Mouse (Mus musculus): ENCODE data around the gene Ifitm3. TPM values are rescaled to one million over a fixed set of nuclear protein-coding genes. Genes with fewer than 3 reads are reported as not detected.
"Not testable (repeated sequence)": the region's sequence is repeated elsewhere in the genome, so short reads cannot be mapped to it uniquely, and the experiment has no call there.

The Ifitm3 gene
- polyA plus RNA-seq, 1 experiment from 2014 or later, result 596 TPM

DNA sequence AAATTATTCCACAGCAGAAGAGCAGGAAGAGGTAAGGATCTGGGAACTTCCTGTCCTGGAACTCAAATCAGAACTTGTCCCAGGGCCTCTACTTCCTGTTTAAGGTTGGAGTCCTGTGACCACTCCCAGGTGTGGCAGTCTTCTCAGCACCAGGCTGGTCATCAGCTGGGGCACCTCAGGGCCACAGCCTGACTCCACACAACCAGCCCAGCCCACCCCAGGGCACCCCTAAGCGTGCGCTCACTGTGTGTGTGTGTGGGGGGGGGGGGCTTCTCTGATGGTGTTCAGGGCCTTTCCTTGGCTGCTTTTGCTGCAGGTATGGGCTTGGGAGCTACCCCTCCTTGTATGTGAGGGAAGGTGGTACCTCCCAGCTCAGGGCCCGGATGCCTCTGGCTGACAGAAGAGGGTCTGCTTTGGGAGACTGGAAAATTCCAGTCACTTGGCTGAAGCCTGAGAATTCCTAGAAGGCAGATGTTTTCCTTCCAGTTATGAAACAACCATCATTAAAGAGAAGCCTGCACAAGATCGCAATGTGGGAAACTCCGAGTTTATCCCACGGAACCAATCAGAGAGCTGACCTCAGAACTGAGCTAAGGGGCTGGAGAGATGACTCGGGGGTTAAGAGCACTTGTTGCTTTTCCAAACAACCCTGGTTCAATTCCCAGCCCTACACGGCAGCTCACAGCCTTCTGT lies 38.9 kb downstream of the Ifitm3 start:
- Histone ChIP-seq H3K4me3 (ENCODE audit: inconsistent target) (no peak overlapping the region), H3K27ac (no peak overlapping the region), H3K79me2 (ENCODE audit: inconsistent target) (no peaks in the 10 kb centered on the region), H3K36me3 (ENCODE audit: inconsistent target) (no peaks in the 10 kb centered on the region)
- 95% methylated on average over 8 of the region's 8 CpGs for WGBS (ENCODE audit: missing documents)

DNA sequence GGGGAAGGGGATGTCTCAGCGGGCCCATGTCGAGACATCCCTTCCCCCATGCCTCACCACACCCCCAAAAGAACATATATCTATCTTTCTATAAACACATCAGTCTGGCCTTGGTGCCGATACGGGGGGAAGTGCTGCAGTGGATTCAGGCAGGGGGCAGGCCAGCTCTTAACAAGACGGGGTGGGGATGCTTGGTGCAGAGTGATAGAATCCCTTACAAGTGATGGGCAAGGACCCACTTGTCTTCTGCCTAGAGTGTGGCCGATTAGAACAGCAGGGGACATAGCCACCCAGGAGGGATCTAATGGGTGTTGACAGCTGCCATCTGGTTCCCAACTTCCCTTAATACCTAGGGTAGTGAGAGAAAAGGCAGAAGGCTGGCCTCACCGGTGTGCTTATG lies 39.6 kb downstream of the Ifitm3 start:
- H3K27ac ChIP-seq, result no peak overlapping the region
- H3K4me3 ChIP-seq (ENCODE audit: inconsistent target), result no peak overlapping the region
- H3K79me2 ChIP-seq (ENCODE audit: inconsistent target), result no peaks in the 10 kb centered on the region
- WGBS (ENCODE audit: missing documents), result 52% methylated on average over 7 of the region's 7 CpGs
- no peaks in the 10 kb centered on the region for H3K36me3 ChIP-seq (ENCODE audit: inconsistent target)

DNA sequence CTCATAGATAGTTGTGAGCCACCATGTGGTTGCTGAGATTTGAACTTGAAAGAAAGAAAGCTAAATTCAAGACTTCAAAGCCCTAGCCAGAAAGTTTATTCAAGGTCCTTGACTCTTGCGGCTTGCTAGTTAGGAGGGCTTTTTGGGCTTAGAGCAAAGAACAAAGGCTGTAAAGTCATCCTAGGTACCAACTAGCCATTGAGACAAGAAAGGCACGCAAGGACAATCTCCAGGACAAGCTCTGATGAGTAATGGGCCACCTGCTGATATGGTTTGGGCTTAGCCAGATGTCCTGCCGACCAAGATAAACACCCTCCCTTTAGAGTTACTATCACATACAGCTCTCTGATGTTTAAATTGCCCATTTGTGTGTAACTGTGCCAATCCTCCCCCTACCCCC lies 41.9 kb downstream of the Ifitm3 start:
- WGBS (ENCODE audit: missing documents), result 54% methylated on average over 3 of the region's 3 CpGs
- H3K4me3 ChIP-seq (ENCODE audit: inconsistent target); H3K36me3 ChIP-seq (ENCODE audit: inconsistent target); H3K27ac ChIP-seq; H3K79me2 ChIP-seq (ENCODE audit: inconsistent target): not testable (repeated sequence)

DNA sequence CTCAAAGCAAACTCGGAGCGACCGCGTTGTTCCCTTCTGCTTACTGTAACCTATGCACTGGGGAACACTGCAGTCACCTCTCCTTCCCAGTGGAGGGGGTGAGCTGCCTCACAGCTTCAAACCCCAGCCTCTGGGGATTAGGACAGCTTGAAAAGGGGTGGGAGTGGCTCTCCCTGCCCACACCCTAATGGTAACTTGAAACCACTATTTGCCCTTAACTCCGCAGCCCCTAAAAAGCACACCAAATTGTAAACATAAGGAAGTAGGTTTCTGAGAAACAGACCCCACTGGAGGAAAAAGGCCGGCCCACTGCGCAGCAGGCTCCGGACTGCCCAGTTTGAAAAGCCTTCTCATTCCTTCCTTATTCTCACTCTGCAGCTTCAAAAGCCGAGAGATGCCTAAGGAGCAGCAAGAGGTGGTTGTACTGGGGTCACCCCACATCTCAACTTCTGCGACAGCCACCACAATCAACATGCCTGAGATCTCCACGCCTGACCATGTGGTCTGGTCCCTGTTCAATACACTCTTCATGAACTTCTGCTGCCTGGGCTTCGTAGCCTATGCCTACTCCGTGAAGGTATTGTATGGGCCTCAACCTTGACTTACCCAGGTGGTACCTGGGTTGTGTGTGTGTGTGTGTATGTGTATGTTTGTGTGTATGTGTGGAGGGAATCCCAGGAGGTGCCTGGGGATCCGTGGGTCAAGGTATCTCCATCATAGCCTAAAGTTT lies 42.5 kb downstream of the Ifitm3 start:
- Histone ChIP-seq H3K79me2 (ENCODE audit: inconsistent target) (no peaks in the 10 kb centered on the region), H3K36me3 (ENCODE audit: inconsistent target) (no peaks in the 10 kb centered on the region), H3K4me3 (ENCODE audit: inconsistent target) (no peak overlapping the region), H3K27ac (no peak overlapping the region)
- 28% methylated on average over 11 of the region's 14 CpGs for WGBS (ENCODE audit: missing documents)

DNA sequence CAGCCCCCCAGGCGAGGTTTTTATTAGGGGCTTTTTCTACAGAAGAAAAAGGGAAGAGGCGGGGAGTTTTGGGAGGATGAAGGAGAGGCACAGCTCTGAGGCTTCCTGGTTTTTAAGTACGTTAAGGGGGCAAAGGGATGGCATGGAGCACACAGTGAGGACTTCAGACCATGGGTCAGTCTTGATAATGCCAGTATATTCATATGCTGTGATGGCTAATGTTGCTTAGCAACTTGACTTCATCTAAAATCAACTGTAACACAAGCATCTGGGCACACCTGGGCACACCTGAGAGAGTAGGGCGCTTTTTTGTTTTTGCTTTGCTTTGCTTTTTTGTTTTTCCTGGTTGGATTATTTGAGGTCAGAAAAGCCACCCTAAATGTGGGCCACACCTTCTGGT lies 43.6 kb downstream of the Ifitm3 start, which contains the start of gene Ifitm1:
Gene Ifitm1 (plus strand): TSS at position 301 of the 400 bp plus-strand sequence.
- H3K36me3 ChIP-seq (ENCODE audit: inconsistent target), result no peaks in the 10 kb centered on the region
- H3K79me2 ChIP-seq (ENCODE audit: inconsistent target), result no peaks in the 10 kb centered on the region
- 87% methylated on average over 4 of the region's 4 CpGs for WGBS (ENCODE audit: missing documents)
- no peak within 1 kb of the TSS for H3K4me3 ChIP-seq (ENCODE audit: inconsistent target)
- no peak within 1 kb of the TSS for H3K27ac ChIP-seq

DNA sequence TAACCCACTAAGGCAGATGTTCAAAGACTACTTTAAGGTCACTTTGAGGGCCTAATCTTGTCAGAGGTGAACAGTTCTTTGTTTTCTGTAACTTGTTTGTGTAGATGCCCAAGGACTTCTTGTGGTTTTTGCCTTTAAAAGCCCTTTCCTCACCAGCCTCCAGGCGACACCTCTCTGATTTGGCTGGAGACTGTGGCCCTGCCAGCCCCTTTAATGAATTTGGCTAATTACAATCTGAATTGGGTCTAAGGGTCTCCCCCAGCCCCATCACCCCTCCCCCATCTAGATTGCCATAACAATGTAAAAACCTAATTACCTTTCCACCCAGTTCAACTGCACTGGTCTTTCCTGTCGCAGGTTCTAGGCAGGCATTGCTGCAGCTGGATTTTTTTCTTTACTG lies 47.8 kb downstream of the Ifitm3 start:
- H3K36me3 ChIP-seq (ENCODE audit: inconsistent target), result no peaks in the 10 kb centered on the region
- no peak overlapping the region for H3K27ac ChIP-seq
- H3K4me3 ChIP-seq (ENCODE audit: inconsistent target), result no peak overlapping the region
- no peaks in the 10 kb centered on the region for H3K79me2 ChIP-seq (ENCODE audit: inconsistent target)
- WGBS (ENCODE audit: missing documents), result 95% methylated on average over 2 of the region's 2 CpGs

DNA sequence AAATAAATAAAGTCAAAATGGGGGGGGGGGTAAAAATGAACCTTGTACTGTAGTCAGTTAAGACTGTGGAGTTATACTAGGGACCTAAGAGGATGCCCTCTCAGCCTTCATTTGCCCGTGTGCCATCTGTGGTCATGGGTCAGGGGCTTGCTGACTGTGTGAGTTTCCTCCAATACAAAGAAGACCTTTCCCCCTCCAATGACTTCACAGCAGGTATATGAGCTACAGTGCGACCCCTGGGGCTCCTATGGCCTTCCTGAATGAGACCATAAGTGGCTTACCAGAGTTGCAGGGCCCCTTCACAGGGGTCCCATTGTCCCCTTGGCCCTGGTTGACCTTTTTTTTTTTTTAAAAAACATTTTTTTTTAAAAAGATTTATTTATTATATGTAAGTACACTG lies 49.2 kb downstream of the Ifitm3 start:
- no peaks in the 10 kb centered on the region for H3K36me3 ChIP-seq (ENCODE audit: inconsistent target)
- no peaks in the 10 kb centered on the region for H3K79me2 ChIP-seq (ENCODE audit: inconsistent target)
- WGBS (ENCODE audit: missing documents), result 94% methylated on average over 2 of the region's 2 CpGs
- H3K27ac ChIP-seq, result no peak overlapping the region
- no peak overlapping the region for H3K4me3 ChIP-seq (ENCODE audit: inconsistent target)

DNA sequence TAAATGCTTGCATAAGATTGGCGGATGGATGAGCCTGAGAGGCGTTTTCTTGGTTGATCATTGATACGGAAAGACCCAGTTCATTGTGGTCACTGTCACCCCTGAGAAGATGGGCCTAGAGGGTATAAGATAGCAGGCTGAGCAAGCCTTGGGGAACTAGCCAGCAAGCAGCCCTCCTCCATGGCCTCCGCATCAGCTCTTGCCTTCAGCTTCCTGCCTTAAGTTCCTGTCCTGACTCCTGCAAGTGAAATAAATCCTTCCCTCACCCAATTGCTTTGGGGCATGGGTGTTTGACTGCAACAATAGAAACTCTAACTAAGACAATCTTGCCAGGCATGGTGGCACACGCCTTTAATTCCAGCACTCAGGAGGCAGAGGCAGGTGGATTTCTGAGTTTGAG lies 50.5 kb downstream of the Ifitm3 start:
- peaks cover 10% of the 10 kb centered on the region for H3K79me2 ChIP-seq (ENCODE audit: inconsistent target)
- no peaks in the 10 kb centered on the region for H3K36me3 ChIP-seq (ENCODE audit: inconsistent target)
- WGBS (ENCODE audit: missing documents), result 88% methylated on average over 5 of the region's 5 CpGs
- H3K4me3 ChIP-seq (ENCODE audit: inconsistent target), result no peak overlapping the region
- H3K27ac ChIP-seq, result no peak overlapping the region

Other genes with a start within 250 kb of the Ifitm3 start
- gene Cyp2e1, start 247.0 kb downstream of the Ifitm3 start, polyA plus RNA-seq (2018), result not detected in 3 replicates
- gene Syce1, start 222.9 kb downstream of the Ifitm3 start, polyA plus RNA-seq (2018), result 0.50 to 0.64 TPM in 2 of 3 replicates, not detected in the other
- 0.17 to 0.31 TPM (median 0.19 TPM) in 3 replicates for gene Zfp941, start 188.6 kb downstream of the Ifitm3 start, polyA plus RNA-seq (2018)
- gene Urah, start 175.8 kb downstream of the Ifitm3 start, polyA plus RNA-seq (2018), result not detected in 3 replicates
- not detected in 3 replicates for gene Scgb1c1, start 165.2 kb downstream of the Ifitm3 start, polyA plus RNA-seq (2018)
- not detected in 3 replicates for gene Odf3, start 163.0 kb downstream of the Ifitm3 start, polyA plus RNA-seq (2018)
- gene Gm45785, start 154.4 kb downstream of the Ifitm3 start, polyA plus RNA-seq (2018), result not detected in 3 replicates
- 18.7 to 48.4 TPM (median 41.3 TPM) in 3 replicates for gene Ric8a, start 153.8 kb downstream of the Ifitm3 start, polyA plus RNA-seq (2018)
- gene Bet1l, start 153.2 kb downstream of the Ifitm3 start, polyA plus RNA-seq (2018), result 8.0 to 19.0 TPM (median 14.4 TPM) in 3 replicates
- gene Psmd13, start 128.8 kb downstream of the Ifitm3 start, polyA plus RNA-seq (2018), result 77.6 to 104 TPM (median 78.6 TPM) in 3 replicates
- gene Sirt3, start 128.5 kb downstream of the Ifitm3 start, polyA plus RNA-seq (2018), result 4.8 to 16.9 TPM (median 7.6 TPM) in 3 replicates
- not detected in 3 replicates for gene Cox8b, start 110.3 kb downstream of the Ifitm3 start, polyA plus RNA-seq (2018)
- gene Nlrp6, start 89.9 kb downstream of the Ifitm3 start, polyA plus RNA-seq (2018), result not detected in 3 replicates
- 6.3 to 9.2 TPM (median 7.2 TPM) in 3 replicates for gene Pgghg, start 69.4 kb downstream of the Ifitm3 start, polyA plus RNA-seq (2018)
- 0.30 to 1.0 TPM in 2 of 3 replicates, not detected in the other for gene Ifitm5, start 60.5 kb downstream of the Ifitm3 start, polyA plus RNA-seq (2018)
- 0.87 TPM in 1 of 3 replicates, not detected in the others for gene Gm45717, start 54.8 kb downstream of the Ifitm3 start, polyA plus RNA-seq (2018)
- gene Ifitm2, start 54.8 kb downstream of the Ifitm3 start, polyA plus RNA-seq (2018), result 471 to 1,093 TPM (median 749 TPM) in 3 replicates
- 4.7 to 18.2 TPM (median 4.8 TPM) in 3 replicates for gene Ifitm1, start 43.5 kb downstream of the Ifitm3 start, polyA plus RNA-seq (2018)
- 4.1 to 21.4 TPM (median 7.4 TPM) in 3 replicates for gene Ifitm6, start 7.2 kb upstream of the Ifitm3 start, polyA plus RNA-seq (2018)
- not detected in 3 replicates for gene Gm17387, start 18.4 kb upstream of the Ifitm3 start, polyA plus RNA-seq (2018)
- not detected in 3 replicates for gene B4galnt4, start 50.3 kb upstream of the Ifitm3 start, polyA plus RNA-seq (2018)
- gene Pkp3, start 67.4 kb upstream of the Ifitm3 start, polyA plus RNA-seq (2018), result not detected in 3 replicates
- gene Sigirr, start 89.8 kb upstream of the Ifitm3 start, polyA plus RNA-seq (2018), result 0.50 to 2.0 TPM (median 0.58 TPM) in 3 replicates
- not detected in 3 replicates for gene Ano9, start 107.0 kb upstream of the Ifitm3 start, polyA plus RNA-seq (2018)
- gene Ptdss2, start 111.6 kb upstream of the Ifitm3 start, polyA plus RNA-seq (2018), result 12.0 to 19.0 TPM (median 15.6 TPM) in 3 replicates
- 93.2 to 290 TPM (median 289 TPM) in 3 replicates for gene Rnh1, start 162.1 kb upstream of the Ifitm3 start, polyA plus RNA-seq (2018)
- gene Hras, start 183.2 kb upstream of the Ifitm3 start, polyA plus RNA-seq (2018), result 31.1 to 73.7 TPM (median 35.0 TPM) in 3 replicates
- 1.2 to 3.9 TPM (median 2.3 TPM) in 3 replicates for gene Lrrc56, start 183.4 kb upstream of the Ifitm3 start, polyA plus RNA-seq (2018)
- gene Lmntd2, start 203.3 kb upstream of the Ifitm3 start, polyA plus RNA-seq (2018), result not detected in 3 replicates
- gene Rassf7, start 205.1 kb upstream of the Ifitm3 start, polyA plus RNA-seq (2018), result 0.60 to 3.0 TPM (median 2.4 TPM) in 3 replicates
- gene Phrf1, start 218.0 kb upstream of the Ifitm3 start, polyA plus RNA-seq (2018), result 36.7 to 44.4 TPM (median 42.6 TPM) in 3 replicates